Mouse (Mus musculus) forebrain, embryonic 15.5 days (tissue): Measurements from ENCODE around the gene Mrgprd. TPM values are rescaled to one million over a fixed set of nuclear protein-coding genes. Genes with fewer than 3 reads are reported as not detected.

Source experiments
- ATAC-seq: fragments of 200-750 bp; cut with Nextera tagmentation; replicated peaks from 2 replicates; pipeline ENCODE4 v1.8.0; 2017; ENCODE audit warnings: mild to moderate bottlenecking, moderate TSS enrichment, moderate library complexity
- H3K27ac ChIP-seq: fragments of 300-500 bp; sonication (generic); replicated peaks from 2 replicates; pipeline ENCODE4 v1.5.1; 2015; ENCODE audit warnings: mild to moderate bottlenecking, inconsistent platforms
- H3K27me3 ChIP-seq: fragments of 300-500 bp; sonication (generic); 2 replicates; pipeline ENCODE4 v1.6.1; 2015; ENCODE audit warnings: inconsistent platforms
- H3K36me3 ChIP-seq: fragments of 300-500 bp; sonication (generic); 2 replicates; pipeline ENCODE4 v1.6.1; 2015; ENCODE audit warnings: mild to moderate bottlenecking, inconsistent platforms
- H3K4me1 ChIP-seq: fragments of 300-500 bp; sonication (generic); 2 replicates; pipeline ENCODE4 v1.6.1; 2015; ENCODE audit warnings: inconsistent platforms
- H3K4me2 ChIP-seq: fragments of 300-500 bp; sonication (generic); replicated peaks from 2 replicates; pipeline ENCODE4 v1.6.1; 2015; ENCODE audit warnings: mild to moderate bottlenecking, inconsistent platforms
- H3K4me3 ChIP-seq: fragments of 300-500 bp; sonication (generic); 2 replicates; pipeline ENCODE4 v1.5.1; 2015; ENCODE audit warnings: mild to moderate bottlenecking, inconsistent platforms
- H3K9ac ChIP-seq: fragments of 300-500 bp; sonication (generic); replicated peaks from 2 replicates; pipeline ENCODE4 v1.6.1; 2015; ENCODE audit warnings: mild to moderate bottlenecking, inconsistent platforms
- H3K9me3 ChIP-seq: fragments of 300-500 bp; sonication (generic); 2 replicates; pipeline ENCODE4 v1.6.1; 2016; ENCODE audit warnings: inconsistent platforms
- WGBS: fragments of 180-500 bp; shearing (Covaris S2); methylation state at CpG from one replicate; pipeline ENCODE4 v1.1.7; 2015; ENCODE audit warnings: mixed read lengths; 5-methylcytosine and 5-hydroxymethylcytosine counted together
- polyA plus RNA-seq: library from polyadenylated mRNA; unstranded; fragments of >200 nt; fragmentation: Nextera tagmentation; extraction: Ambion mirVana; gene quantifications from 2 replicates; pipeline ENCODE4 v1.2.1, GENCODE M21; 2015

Mrgprd gene
- polyA plus RNA-seq = not detected in 2 replicates

- Histone ChIP-seq H3K4me1 (no peaks in the 10 kb centered on the region), H3K9ac (no peak within 1 kb of the TSS), H3K4me2 (no peak within 1 kb of the TSS), H3K36me3 (no peaks in the 10 kb centered on the region), H3K9me3 (no peaks in the 10 kb centered on the region), H3K4me3 (no peak within 1 kb of the TSS), H3K27ac (no peak within 1 kb of the TSS), H3K27me3 (no peaks in the 10 kb centered on the region)
- no peak for ATAC-seq
- 92% methylated on average over 6 of the region's 6 CpGs for WGBS
Measured at GRCm38 (mm10) chr7:145314785-145315411, at the start of gene Mrgprd. Gene Mrgprd, plus strand, starts transcription at chr7:145314835.

DNA sequence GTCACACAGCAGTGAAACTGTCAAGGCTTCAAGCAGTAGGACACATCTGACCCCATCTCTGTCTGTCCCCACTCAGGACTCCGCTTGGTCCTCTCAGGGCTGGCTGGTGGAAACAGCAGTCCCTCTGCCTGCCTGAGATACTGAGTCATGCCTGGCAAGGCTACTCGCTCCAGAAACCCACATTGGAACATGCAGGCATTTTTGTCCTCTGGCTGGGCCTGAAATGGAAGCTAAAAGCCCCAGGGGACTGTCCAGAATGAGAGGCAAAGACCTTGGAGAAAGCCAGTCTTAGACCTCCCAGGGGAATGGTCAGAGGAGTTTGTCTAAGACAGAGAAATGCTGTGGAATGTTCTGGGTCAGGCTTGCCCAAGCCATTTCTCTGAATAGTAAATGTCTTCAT, 48.6 kb upstream of the Mrgprd start:
- Histone ChIP-seq H3K27me3 (no peaks in the 10 kb centered on the region), H3K4me1 (no peaks in the 10 kb centered on the region), H3K4me3 (no peak overlapping the region), H3K9me3 (no peaks in the 10 kb centered on the region), H3K27ac (no peak overlapping the region), H3K4me2 (no peak overlapping the region), H3K9ac (no peak overlapping the region), H3K36me3 (no peaks in the 10 kb centered on the region)
- ATAC-seq = no peak
- WGBS = 97% methylated on average over 2 of the region's 2 CpGs

- H3K9ac ChIP-seq = no peak overlapping the region
- no peak overlapping the region for H3K4me3 ChIP-seq
- H3K4me2 ChIP-seq = no peak overlapping the region
- H3K36me3 ChIP-seq = no peaks in the 10 kb centered on the region
- no peaks in the 10 kb centered on the region for H3K9me3 ChIP-seq
- no peaks in the 10 kb centered on the region for H3K4me1 ChIP-seq
- 91% methylated on average over 7 of the region's 7 CpGs for WGBS
- no peak overlapping the region for H3K27ac ChIP-seq
- no peak for ATAC-seq
- H3K27me3 ChIP-seq = no peaks in the 10 kb centered on the region
Measured at GRCm38 (mm10) chr7:145268890-145269289, 45.7 kb upstream of the Mrgprd start.

- Histone ChIP-seq H3K4me1 (no peaks in the 10 kb centered on the region), H3K36me3 (no peaks in the 10 kb centered on the region), H3K9me3 (no peaks in the 10 kb centered on the region), H3K4me3 (no peak overlapping the region), H3K27ac (no peak overlapping the region), H3K27me3 (no peaks in the 10 kb centered on the region), H3K9ac (no peak overlapping the region), H3K4me2 (no peak overlapping the region)
- 94% methylated on average over 5 of the region's 5 CpGs for WGBS
- no peak for ATAC-seq
Measured at GRCm38 (mm10) chr7:145270955-145271354, 43.7 kb upstream of the Mrgprd start.

GRCm38 (mm10) chr7:145275488-145275887, 39.1 kb upstream of the Mrgprd start:
- no peaks in the 10 kb centered on the region for H3K36me3 ChIP-seq
- no peak overlapping the region for H3K4me2 ChIP-seq
- no peaks in the 10 kb centered on the region for H3K4me1 ChIP-seq
- no peak overlapping the region for H3K4me3 ChIP-seq
- 94% methylated on average over 3 of the region's 3 CpGs for WGBS
- H3K27ac ChIP-seq = no peak overlapping the region
- no peak for ATAC-seq
- no peak overlapping the region for H3K9ac ChIP-seq
- no peaks in the 10 kb centered on the region for H3K27me3 ChIP-seq
- H3K9me3 ChIP-seq = no peaks in the 10 kb centered on the region

GRCm38 (mm10) chr7:145281396-145281795, 33.2 kb upstream of the Mrgprd start:
- no peaks in the 10 kb centered on the region for H3K9me3 ChIP-seq
- no peak for ATAC-seq
- H3K9ac ChIP-seq = no peak overlapping the region
- no peaks in the 10 kb centered on the region for H3K27me3 ChIP-seq
- no peak overlapping the region for H3K27ac ChIP-seq
- no peak overlapping the region for H3K4me3 ChIP-seq
- no peak overlapping the region for H3K4me2 ChIP-seq
- WGBS = 94% methylated on average over 4 of the region's 4 CpGs
- H3K4me1 ChIP-seq = peaks cover 9% of the 10 kb centered on the region
- no peaks in the 10 kb centered on the region for H3K36me3 ChIP-seq

- H3K4me3 ChIP-seq = peak overlapping the region; percentile 51
- peak overlapping the region; percentile 63 for H3K4me2 ChIP-seq
- no peak overlapping the region for H3K27ac ChIP-seq
- 59% methylated on average over 4 of the region's 4 CpGs for WGBS
- peak overlapping the region; percentile 52; the same call in 1 of the 2 replicates for H3K9ac ChIP-seq
- no peak for ATAC-seq
- H3K36me3 ChIP-seq = no peaks in the 10 kb centered on the region
- peaks cover 9% of the 10 kb centered on the region for H3K4me1 ChIP-seq
- H3K27me3 ChIP-seq = no peaks in the 10 kb centered on the region
- no peaks in the 10 kb centered on the region for H3K9me3 ChIP-seq
Measured at GRCm38 (mm10) chr7:145283041-145283440, 31.6 kb upstream of the Mrgprd start.

DNA sequence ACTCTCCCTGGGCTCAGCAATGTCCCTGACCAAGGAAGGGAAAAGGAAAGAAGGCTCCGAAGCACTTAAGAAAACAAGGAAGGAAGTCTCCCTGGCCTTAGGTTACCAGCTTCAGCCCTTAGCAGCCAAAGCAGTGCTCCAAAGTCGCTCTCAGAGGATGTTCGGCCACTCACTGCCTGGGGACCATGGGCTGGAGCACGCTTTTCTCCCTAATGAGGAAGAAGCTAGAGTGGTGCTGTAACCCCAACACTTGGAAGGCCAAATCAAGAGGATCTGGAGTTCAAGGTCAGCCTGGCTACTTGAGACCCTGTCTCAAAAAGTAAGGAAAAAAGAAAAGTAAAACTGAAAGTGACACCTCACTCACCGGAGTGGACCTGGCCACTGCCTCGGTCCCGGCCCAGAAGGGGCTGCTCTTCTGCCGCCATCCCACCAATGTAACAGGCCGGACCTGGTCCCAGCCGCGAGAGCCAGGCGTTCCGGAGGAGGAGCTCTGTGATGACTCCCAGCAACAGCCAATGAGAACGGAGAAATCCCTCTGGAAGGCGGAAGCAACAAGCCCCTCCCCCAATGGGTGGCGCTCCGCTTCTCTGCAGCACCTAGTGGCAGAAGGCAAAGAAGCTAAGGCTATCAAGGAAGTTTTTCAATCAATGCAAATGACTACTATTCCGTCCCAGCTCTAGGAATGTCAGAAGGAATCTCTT, 31.0 kb upstream of the Mrgprd start, which contains the start of gene Tpcn2:
Tpcn2 (minus strand) TSS at position 525 of the 701 bp plus-strand sequence.
- 4% methylated on average over 18 of the region's 18 CpGs for WGBS
- H3K4me1 ChIP-seq = peaks cover 9% of the 10 kb centered on the region
- no peaks in the 10 kb centered on the region for H3K36me3 ChIP-seq
- H3K4me2 ChIP-seq = peak within 1 kb of the TSS; percentile 63
- peak within 1 kb of the TSS; percentile 52 for H3K9ac ChIP-seq
- peak; percentile 97 for ATAC-seq
- no peak within 1 kb of the TSS for H3K27ac ChIP-seq
- H3K27me3 ChIP-seq = no peaks in the 10 kb centered on the region
- peak within 1 kb of the TSS; percentile 51 for H3K4me3 ChIP-seq
- H3K9me3 ChIP-seq = no peaks in the 10 kb centered on the region

DNA sequence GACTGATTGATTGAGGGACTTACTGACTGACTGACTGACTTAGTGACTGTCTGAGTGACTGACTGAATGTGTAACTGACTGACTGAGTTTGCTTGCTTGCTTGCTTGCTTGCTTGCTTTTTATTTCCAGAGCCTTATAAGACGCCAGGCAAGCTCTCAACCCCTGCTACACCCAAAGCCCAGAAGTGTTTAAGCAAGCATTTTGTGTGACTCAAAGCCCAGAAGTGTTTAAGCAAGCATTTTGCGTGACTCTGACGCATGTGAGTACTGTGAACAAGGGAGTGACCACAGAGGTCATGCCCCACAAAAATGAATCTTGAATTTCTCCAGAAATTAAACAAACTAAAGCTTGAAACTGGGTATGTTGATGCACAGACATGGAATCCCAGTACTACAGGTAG, 30.3 kb upstream of the Mrgprd start:
- Histone ChIP-seq H3K9me3 (no peaks in the 10 kb centered on the region), H3K4me3 (no peak overlapping the region), H3K27me3 (no peaks in the 10 kb centered on the region), H3K27ac (no peak overlapping the region), H3K9ac (no peak overlapping the region), H3K4me2 (peak overlapping the region; percentile 63), H3K36me3 (no peaks in the 10 kb centered on the region), H3K4me1 (peaks cover 9% of the 10 kb centered on the region)
- 64% methylated on average over 3 of the region's 3 CpGs for WGBS
- no peak; the same call in 1 of the 2 replicates for ATAC-seq

GRCm38 (mm10) chr7:145285476-145285875, 29.2 kb upstream of the Mrgprd start:
- no peak overlapping the region for H3K27ac ChIP-seq
- H3K36me3 ChIP-seq = no peaks in the 10 kb centered on the region
- no peak overlapping the region for H3K4me2 ChIP-seq
- WGBS = 75% methylated on average over 4 of the region's 4 CpGs
- H3K4me3 ChIP-seq = no peak overlapping the region
- H3K9ac ChIP-seq = no peak overlapping the region
- no peaks in the 10 kb centered on the region for H3K9me3 ChIP-seq
- H3K4me1 ChIP-seq = peaks cover 9% of the 10 kb centered on the region
- no peak for ATAC-seq
- H3K27me3 ChIP-seq = no peaks in the 10 kb centered on the region

DNA sequence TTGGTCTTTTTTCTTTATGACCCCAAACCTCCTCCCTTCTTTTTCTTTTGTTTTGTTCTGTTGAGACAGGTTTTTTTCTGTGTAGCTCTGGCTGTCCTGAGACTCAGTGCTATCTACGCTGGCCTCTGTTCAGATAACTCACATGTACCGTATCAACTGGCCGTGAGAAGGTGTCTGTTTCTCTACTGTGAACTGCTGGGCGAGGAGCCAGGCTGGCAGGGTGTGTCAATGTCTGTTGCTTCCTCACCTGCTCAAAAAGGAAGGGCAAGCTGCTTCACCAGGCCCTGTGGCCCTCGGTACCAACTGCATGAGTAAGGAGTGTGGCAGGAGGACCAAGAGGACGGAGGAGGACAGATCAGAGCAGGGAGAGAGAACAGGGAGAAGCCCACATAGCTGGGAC, 27.2 kb upstream of the Mrgprd start:
- no peak for ATAC-seq
- 79% methylated on average over 6 of the region's 6 CpGs for WGBS
- no peaks in the 10 kb centered on the region for H3K9me3 ChIP-seq

DNA sequence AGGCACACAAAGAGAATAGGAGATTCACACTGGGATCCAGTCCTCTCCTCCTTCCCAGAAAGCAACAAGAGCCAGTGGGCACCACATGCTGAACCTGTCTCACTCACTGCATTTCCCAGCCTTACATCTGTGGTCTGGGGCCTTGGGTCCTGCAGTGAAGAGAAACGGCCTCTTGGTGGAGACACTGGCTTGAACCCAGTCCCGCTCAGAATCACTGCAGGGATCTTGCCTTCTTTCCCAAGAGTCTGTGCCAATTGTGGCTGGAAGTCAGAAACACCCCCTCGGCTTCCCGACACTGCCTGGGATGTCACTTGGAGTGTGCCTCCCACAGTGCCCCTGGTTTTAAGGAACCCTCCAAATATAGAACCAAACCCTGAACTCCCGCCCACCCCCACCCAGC, 25.3 kb upstream of the Mrgprd start:
- no peaks in the 10 kb centered on the region for H3K4me1 ChIP-seq
- no peak overlapping the region for H3K27ac ChIP-seq
- H3K4me2 ChIP-seq = no peak overlapping the region
- no peaks in the 10 kb centered on the region for H3K27me3 ChIP-seq
- H3K9me3 ChIP-seq = no peaks in the 10 kb centered on the region
- H3K9ac ChIP-seq = no peak overlapping the region
- ATAC-seq = no peak
- 18% methylated on average over 5 of the region's 5 CpGs for WGBS
- no peaks in the 10 kb centered on the region for H3K36me3 ChIP-seq
- H3K4me3 ChIP-seq = no peak overlapping the region

More for the DNA sequence above, 27.2 kb upstream of the Mrgprd start:
- Histone ChIP-seq H3K36me3 (no peaks in the 10 kb centered on the region), H3K4me2 (no peak overlapping the region), H3K4me3 (no peak overlapping the region), H3K4me1 (peaks cover 9% of the 10 kb centered on the region), H3K27ac (no peak overlapping the region), H3K27me3 (no peaks in the 10 kb centered on the region), H3K9ac (no peak overlapping the region)
